Mouse (Mus musculus) forebrain, postnatal 0 days (tissue): Measurements from ENCODE around the gene Entr1. TPM values are rescaled to one million over a fixed set of nuclear protein-coding genes. Genes with fewer than 3 reads are reported as not detected.
A peak's percentile ranks its signal among the peaks of the same experiment; 100 is the strongest.

Source experiments
- ATAC-seq: fragments of 200-750 bp; cut with Nextera tagmentation; 2 replicates; pipeline ENCODE4 v1.8.0; 2017; ENCODE audit warnings: mild to moderate bottlenecking, moderate library complexity
- DNase-seq: peaks from one replicate; pipeline ENCODE4 v3.0.0-alpha.2; 2015
- H3K27ac ChIP-seq: fragments of 300-500 bp; sonication (generic); 2 replicates; pipeline ENCODE4 v1.5.1; 2014; ENCODE audit warnings: low read depth, mild to moderate bottlenecking, antibody characterized with exemption, low read length, moderate library complexity, mixed read lengths
- H3K27me3 ChIP-seq: fragments of 300-500 bp; sonication (generic); 2 replicates; pipeline ENCODE4 v1.6.1; 2014; ENCODE audit warnings: mild to moderate bottlenecking, low read length, mixed read lengths; ENCODE audit not compliant: insufficient read depth
- H3K36me3 ChIP-seq: fragments of 300-500 bp; sonication (generic); 2 replicates; pipeline ENCODE4 v1.6.1; 2014; ENCODE audit warnings: mild to moderate bottlenecking, moderate library complexity; ENCODE audit not compliant: insufficient read depth
- H3K4me1 ChIP-seq: fragments of 300-500 bp; sonication (generic); 2 replicates; pipeline ENCODE4 v1.6.1; 2014; ENCODE audit warnings: antibody characterized with exemption; ENCODE audit not compliant: insufficient read depth
- H3K4me2 ChIP-seq: fragments of 300-500 bp; sonication (generic); 2 replicates; pipeline ENCODE4 v1.6.1; 2014; ENCODE audit warnings: low read depth, mild to moderate bottlenecking, moderate library complexity
- H3K4me3 ChIP-seq: fragments of 300-500 bp; sonication (generic); 2 replicates; pipeline ENCODE4 v1.5.1; 2014; ENCODE audit warnings: low read depth, low read length, mixed read lengths
- H3K9ac ChIP-seq: fragments of 300-500 bp; sonication (generic); 2 replicates; pipeline ENCODE4 v1.6.1; 2014; ENCODE audit warnings: mild to moderate bottlenecking
- H3K9me3 ChIP-seq: fragments of 300-500 bp; sonication (generic); 2 replicates; pipeline ENCODE4 v1.6.1; 2016; ENCODE audit warnings: low read length
- CTCF ChIP-seq: sonication (generic); IDR thresholded peaks from 2 replicates; pipeline ENCODE4 v1.5.1; 2016; ENCODE audit warnings: antibody characterized with exemption, control low read depth, low read depth
- WGBS: fragments of 180-500 bp; shearing (Covaris S2); extraction: QIAGEN DNeasy Blood & Tissue Kit; methylation state at CpG from one replicate; pipeline ENCODE4 v1.1.7; 2014; 5-methylcytosine and 5-hydroxymethylcytosine counted together
- polyA plus RNA-seq: library from polyadenylated mRNA; unstranded; fragments of >200 nt; fragmentation: Nextera tagmentation; extraction: Ambion mirVana; gene quantifications from 2 replicates; pipeline ENCODE4 v1.2.1, GENCODE M21; 2015
- total RNA-seq: library from RNA; depleted of rRNA; stranded (reverse); fragments of >200 nt; gene quantifications from 2 replicates; pipeline ENCODE4 v1.2.3, GENCODE M21; 2014

The Entr1 gene
- total and polyA plus RNA-seq, 2 experiments from 2014 or later, result 152 to 179 TPM

GRCm38 (mm10) chr2:26356678-26357077 is 32.4 kb downstream of the Entr1 start:
- no peaks in the 10 kb centered on the region for H3K9me3 ChIP-seq
- 75% methylated on average over 7 of the region's 7 CpGs for WGBS
- DNase-seq, result no peak
- H3K4me2 ChIP-seq, result no peak overlapping the region
- ATAC-seq, result no peak
- no peak overlapping the region for H3K4me3 ChIP-seq
- peaks cover 6% of the 10 kb centered on the region; the same call in 1 of the 2 replicates for H3K4me1 ChIP-seq
- H3K27ac ChIP-seq, result no peak overlapping the region
- no peak overlapping the region for H3K9ac ChIP-seq
- no peaks in the 10 kb centered on the region for H3K27me3 ChIP-seq
- no peak for TF ChIP-seq CTCF
- H3K36me3 ChIP-seq, result no peaks in the 10 kb centered on the region

GRCm38 (mm10) chr2:26356231-26356630 is 32.9 kb downstream of the Entr1 start:
- Histone ChIP-seq H3K9me3 (no peaks in the 10 kb centered on the region), H3K36me3 (no peaks in the 10 kb centered on the region), H3K27me3 (no peaks in the 10 kb centered on the region), H3K27ac (no peak overlapping the region), H3K4me3 (no peak overlapping the region), H3K4me2 (no peak overlapping the region), H3K9ac (no peak overlapping the region), H3K4me1 (peaks cover 6% of the 10 kb centered on the region; the same call in 1 of the 2 replicates)
- ATAC-seq (no peak), DNase-seq (no peak)
- 84% methylated on average over 4 of the region's 4 CpGs for WGBS
- no peak for TF ChIP-seq CTCF

GRCm38 (mm10) chr2:26354401-26354800 is 34.7 kb downstream of the Entr1 start:
- H3K27ac ChIP-seq, result no peak overlapping the region
- TF ChIP-seq CTCF, result no peak
- DNase-seq (no peak), ATAC-seq (no peak)
- 96% methylated on average over 4 of the region's 4 CpGs for WGBS
- no peaks in the 10 kb centered on the region for H3K27me3 ChIP-seq
- no peak overlapping the region for H3K4me2 ChIP-seq
- peaks cover 7% of the 10 kb centered on the region for H3K36me3 ChIP-seq
- no peak overlapping the region for H3K4me3 ChIP-seq
- H3K9me3 ChIP-seq, result no peaks in the 10 kb centered on the region
- no peak overlapping the region for H3K9ac ChIP-seq
- H3K4me1 ChIP-seq, result peaks cover 10% of the 10 kb centered on the region; the same call in 1 of the 2 replicates

- Histone ChIP-seq H3K9me3 (no peaks in the 10 kb centered on the region), H3K9ac (peak overlapping the region; percentile 97), H3K36me3 (peaks cover 18% of the 10 kb centered on the region), H3K27ac (no peak overlapping the region), H3K27me3 (no peaks in the 10 kb centered on the region), H3K4me2 (peak overlapping the region; percentile 83), H3K4me3 (peak overlapping the region; percentile 86), H3K4me1 (peaks cover 10% of the 10 kb centered on the region; the same call in 1 of the 2 replicates)
- no peak for ATAC-seq
- 86% methylated on average over 11 of the region's 11 CpGs for WGBS
- DNase-seq, result no peak
- no peak for TF ChIP-seq CTCF
Observed at GRCm38 (mm10) chr2:26353066-26353980, 35.8 kb downstream of the Entr1 start.

GRCm38 (mm10) chr2:26352291-26352910 is 36.7 kb downstream of the Entr1 start:
- TF ChIP-seq CTCF, result no peak; the same call in 1 of the 2 replicates
- peaks cover 10% of the 10 kb centered on the region; the same call in 1 of the 2 replicates for H3K4me1 ChIP-seq
- no peaks in the 10 kb centered on the region for H3K27me3 ChIP-seq
- WGBS, result 3% methylated on average over 36 of the region's 36 CpGs
- H3K9ac ChIP-seq, result peak overlapping the region; percentile 97
- peak overlapping the region; percentile 83 for H3K4me2 ChIP-seq
- H3K36me3 ChIP-seq, result peaks cover 27% of the 10 kb centered on the region
- no peaks in the 10 kb centered on the region for H3K9me3 ChIP-seq
- ATAC-seq (peak; percentile 42), DNase-seq (no peak)
- peak overlapping the region; percentile 86 for H3K4me3 ChIP-seq
- peak overlapping the region; percentile 94 for H3K27ac ChIP-seq

- Histone ChIP-seq H3K9me3 (no peaks in the 10 kb centered on the region), H3K36me3 (peaks cover 35% of the 10 kb centered on the region), H3K4me2 (peak within 1 kb of the TSS; percentile 89), H3K4me1 (peaks cover 10% of the 10 kb centered on the region; the same call in 1 of the 2 replicates), H3K27ac (peak within 1 kb of the TSS; percentile 94), H3K9ac (peak within 1 kb of the TSS; percentile 97), H3K4me3 (peak within 1 kb of the TSS; percentile 86), H3K27me3 (no peaks in the 10 kb centered on the region)
- ATAC-seq (peak; percentile 92), DNase-seq (peak; percentile 96)
- 3% methylated on average over 62 of the region's 62 CpGs for WGBS
- peak; percentile 80 for TF ChIP-seq CTCF
Observed at GRCm38 (mm10) chr2:26351358-26352290, 37.5 kb downstream of the Entr1 start, which contains the start of gene Dnlz. Dnlz (minus strand) TSS chr2:26352110.
